Mouse (Mus musculus): ENCODE data around the gene Nup188. TPM values are rescaled to one million over a fixed set of nuclear protein-coding genes. Genes with fewer than 3 reads are reported as not detected.

The Nup188 gene
- polyA plus RNA-seq, 1 experiment: 17.5 TPM

DNA sequence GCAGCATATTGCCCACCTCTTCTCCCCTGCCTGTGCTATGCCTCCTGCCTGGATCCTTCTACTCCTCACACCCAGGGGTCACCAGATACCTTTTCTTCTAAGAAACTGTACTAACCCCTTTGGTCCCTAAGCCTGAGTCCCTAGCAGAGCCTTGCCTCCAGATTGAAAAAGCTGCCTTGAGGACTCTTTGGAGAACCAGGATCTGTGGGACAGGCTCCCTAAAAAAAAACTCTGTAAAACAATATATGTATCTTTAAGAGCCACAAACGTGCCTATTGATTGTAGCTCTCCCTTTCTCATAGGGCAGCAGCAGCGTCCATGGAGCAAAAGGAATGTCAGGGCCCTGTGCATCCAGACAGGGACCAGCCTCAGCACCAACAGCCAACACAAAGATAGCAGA lies 45.9 kb upstream of the Nup188 start, which contains the start of gene Gm28035:
Gene Gm28035 (plus strand): TSS at position 301 of the 400 bp plus-strand sequence.
- Histone ChIP-seq H3K27ac (ENCODE audit: insufficient read depth, low read depth, low read length) (peak within 1 kb of the TSS; percentile 94), H3K4me1 (ENCODE audit: control insufficient read depth, insufficient read depth, low read length) (peaks cover 25% of the 10 kb centered on the region), H3K27me3 (replicated peaks; ENCODE audit: control insufficient read depth, insufficient read depth, low read length) (no peaks in the 10 kb centered on the region), H3K36me3 (ENCODE audit: control insufficient read depth, insufficient read depth, low read length) (0 out of 2 replicates have a peak, but pooled peaks cover 2% of the 10 kb centered on the region), H3K4me3 (ENCODE audit: insufficient read depth, low read depth, low read length) (peak within 1 kb of the TSS; percentile 8)
- WGBS: 67% methylated on average over 2 of the region's 2 CpGs
- DNase-seq: no peak
- TF ChIP-seq POLR2A (IDR thresholded peaks at IDR 0.05; ENCODE audit: low read depth, low read length) (no peak), CTCF (conservative IDR thresholded peaks at IDR 0.05; ENCODE audit: insufficient read depth, insufficient read length, low read depth, low read length) (no peak)

DNA sequence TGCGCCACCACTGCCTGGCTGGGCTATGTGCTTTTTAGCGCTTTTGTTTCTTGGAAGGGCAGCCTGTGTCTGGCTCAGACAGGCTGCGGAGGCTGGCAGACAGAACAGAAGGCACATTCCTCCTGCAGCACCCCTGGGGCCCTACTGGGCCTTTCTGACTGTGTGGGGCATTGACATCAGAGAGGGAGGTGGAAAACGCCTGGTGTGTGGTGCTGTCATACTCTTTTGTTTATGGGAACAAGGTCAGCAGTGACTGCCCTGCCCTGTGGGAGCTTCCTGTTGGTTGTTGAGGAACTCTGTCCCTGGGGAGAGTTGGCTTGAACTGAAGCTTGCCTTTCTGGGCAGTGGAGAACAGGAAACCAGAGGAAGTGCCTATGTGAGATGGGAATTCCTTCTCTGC lies 43.7 kb upstream of the Nup188 start:
- Histone ChIP-seq H3K27ac (ENCODE audit: insufficient read depth, low read depth, low read length) (peak overlapping the region; percentile 86), H3K36me3 (ENCODE audit: control insufficient read depth, insufficient read depth, low read length) (0 out of 2 replicates have a peak, but pooled peaks cover 2% of the 10 kb centered on the region), H3K4me1 (ENCODE audit: control insufficient read depth, insufficient read depth, low read length) (peaks cover 25% of the 10 kb centered on the region), H3K27me3 (replicated peaks; ENCODE audit: control insufficient read depth, insufficient read depth, low read length) (no peaks in the 10 kb centered on the region), H3K4me3 (ENCODE audit: insufficient read depth, low read depth, low read length) (no peak overlapping the region)
- DNase-seq: peak; percentile 95
- 22% methylated on average over 4 of the region's 4 CpGs for WGBS
- TF ChIP-seq CTCF (conservative IDR thresholded peaks at IDR 0.05; ENCODE audit: insufficient read depth, insufficient read length, low read depth, low read length) (no peak), POLR2A (IDR thresholded peaks at IDR 0.05; ENCODE audit: low read depth, low read length) (no peak)

DNA sequence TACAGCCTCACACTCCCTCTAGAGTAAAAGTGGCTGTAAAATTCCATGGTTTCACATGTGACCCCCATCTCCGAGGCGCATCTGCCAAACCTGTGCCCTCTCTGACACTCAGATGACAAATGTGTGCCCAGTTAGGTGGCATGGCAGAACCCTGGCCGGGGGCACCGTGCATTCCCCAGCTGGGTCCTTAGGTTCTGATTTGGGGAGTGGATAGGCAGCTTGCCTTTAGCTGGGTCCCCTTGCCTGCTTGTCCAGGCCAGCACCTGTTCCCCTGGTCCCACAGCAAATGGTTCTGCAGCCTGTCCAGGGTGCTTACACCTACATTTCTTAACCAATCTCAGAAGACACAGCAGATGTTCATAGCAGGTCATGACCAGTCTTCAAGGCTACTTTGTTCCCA lies 42.8 kb upstream of the Nup188 start:
- TF ChIP-seq POLR2A (IDR thresholded peaks at IDR 0.05; ENCODE audit: low read depth, low read length) (no peak), CTCF (conservative IDR thresholded peaks at IDR 0.05; ENCODE audit: insufficient read depth, insufficient read length, low read depth, low read length) (no peak)
- H3K36me3 ChIP-seq (ENCODE audit: control insufficient read depth, insufficient read depth, low read length): 0 out of 2 replicates have a peak, but pooled peaks cover 2% of the 10 kb centered on the region
- H3K4me3 ChIP-seq (ENCODE audit: insufficient read depth, low read depth, low read length): no peak overlapping the region
- H3K27me3 ChIP-seq (replicated peaks; ENCODE audit: control insufficient read depth, insufficient read depth, low read length): no peaks in the 10 kb centered on the region
- peaks cover 25% of the 10 kb centered on the region for H3K4me1 ChIP-seq (ENCODE audit: control insufficient read depth, insufficient read depth, low read length)
- peak overlapping the region; percentile 86 for H3K27ac ChIP-seq (ENCODE audit: insufficient read depth, low read depth, low read length)
- 66% methylated on average over 4 of the region's 4 CpGs for whole genome bisulfite sequencing
- no peak for DNase-seq

DNA sequence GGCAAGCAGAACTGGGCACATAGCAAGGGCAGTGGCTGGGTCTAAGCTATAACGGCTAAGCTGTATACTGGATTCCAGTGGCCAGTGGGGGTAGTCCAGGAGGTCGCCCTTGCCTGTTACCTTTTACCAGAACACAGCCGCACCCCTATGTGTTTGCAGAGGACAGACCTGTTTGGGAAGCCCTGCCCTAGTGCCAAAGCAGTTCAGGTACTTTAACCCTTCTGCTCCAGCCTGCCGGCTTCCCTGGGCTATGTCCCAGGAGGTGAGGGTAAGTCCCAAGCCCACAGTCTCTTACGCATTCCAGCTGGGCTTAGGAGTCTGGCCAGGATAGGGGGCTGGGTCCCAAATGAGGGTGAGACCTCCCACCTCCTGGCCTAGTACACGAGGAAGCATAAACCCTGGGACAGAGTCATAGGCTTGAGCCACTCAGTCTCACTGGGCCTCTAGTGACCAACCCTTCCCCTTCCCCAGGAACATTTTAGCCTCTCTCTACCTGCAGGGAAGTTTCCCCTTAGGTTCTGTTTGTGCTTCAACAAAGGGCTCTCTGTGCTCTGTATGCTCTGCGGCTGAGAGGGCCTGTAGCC lies 41.5 kb upstream of the Nup188 start:
- 0 out of 2 replicates have a peak, but pooled peaks cover 2% of the 10 kb centered on the region for H3K36me3 ChIP-seq (ENCODE audit: control insufficient read depth, insufficient read depth, low read length)
- WGBS: 37% methylated on average over 7 of the region's 7 CpGs
- DNase-seq: no peak
- no peak for TF ChIP-seq CTCF (conservative IDR thresholded peaks at IDR 0.05; ENCODE audit: insufficient read depth, insufficient read length, low read depth, low read length)
- no peak for TF ChIP-seq POLR2A (IDR thresholded peaks at IDR 0.05; ENCODE audit: low read depth, low read length)
- no peaks in the 10 kb centered on the region for H3K27me3 ChIP-seq (replicated peaks; ENCODE audit: control insufficient read depth, insufficient read depth, low read length)
- H3K4me3 ChIP-seq (ENCODE audit: insufficient read depth, low read depth, low read length): no peak overlapping the region
- peaks cover 13% of the 10 kb centered on the region for H3K4me1 ChIP-seq (ENCODE audit: control insufficient read depth, insufficient read depth, low read length)
- peak overlapping the region; percentile 35; the same call in 1 of the 2 replicates for H3K27ac ChIP-seq (ENCODE audit: insufficient read depth, low read depth, low read length)

DNA sequence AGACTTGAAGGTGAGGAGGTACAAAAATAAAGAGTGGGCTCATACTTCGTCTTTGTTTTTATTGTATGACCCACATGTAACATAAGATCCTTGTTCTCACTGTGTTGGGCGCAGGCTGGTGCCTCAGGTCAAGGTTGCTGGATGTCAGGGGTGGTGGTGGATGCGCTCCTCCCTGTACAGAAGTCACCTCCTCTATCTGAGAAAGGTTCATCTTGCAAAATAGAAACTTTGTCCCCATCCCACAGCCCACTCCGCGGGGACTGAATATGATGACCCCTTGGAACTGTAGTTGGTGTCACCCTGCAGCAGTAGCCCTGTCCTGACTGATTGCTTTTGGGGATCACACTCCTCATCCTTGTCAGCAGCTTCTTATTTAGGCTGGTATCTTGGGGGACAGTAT lies 39.2 kb upstream of the Nup188 start:
- TF ChIP-seq CTCF (conservative IDR thresholded peaks at IDR 0.05; ENCODE audit: insufficient read depth, insufficient read length, low read depth, low read length): no peak
- TF ChIP-seq POLR2A (IDR thresholded peaks at IDR 0.05; ENCODE audit: low read depth, low read length): no peak
- 73% methylated on average over 5 of the region's 5 CpGs for WGBS
- Histone ChIP-seq H3K36me3 (ENCODE audit: control insufficient read depth, insufficient read depth, low read length) (no peaks in the 10 kb centered on the region), H3K4me3 (ENCODE audit: insufficient read depth, low read depth, low read length) (no peak overlapping the region), H3K27ac (ENCODE audit: insufficient read depth, low read depth, low read length) (no peak overlapping the region), H3K4me1 (ENCODE audit: control insufficient read depth, insufficient read depth, low read length) (peaks cover 20% of the 10 kb centered on the region), H3K27me3 (replicated peaks; ENCODE audit: control insufficient read depth, insufficient read depth, low read length) (no peaks in the 10 kb centered on the region)
- DNase-seq: no peak

DNA sequence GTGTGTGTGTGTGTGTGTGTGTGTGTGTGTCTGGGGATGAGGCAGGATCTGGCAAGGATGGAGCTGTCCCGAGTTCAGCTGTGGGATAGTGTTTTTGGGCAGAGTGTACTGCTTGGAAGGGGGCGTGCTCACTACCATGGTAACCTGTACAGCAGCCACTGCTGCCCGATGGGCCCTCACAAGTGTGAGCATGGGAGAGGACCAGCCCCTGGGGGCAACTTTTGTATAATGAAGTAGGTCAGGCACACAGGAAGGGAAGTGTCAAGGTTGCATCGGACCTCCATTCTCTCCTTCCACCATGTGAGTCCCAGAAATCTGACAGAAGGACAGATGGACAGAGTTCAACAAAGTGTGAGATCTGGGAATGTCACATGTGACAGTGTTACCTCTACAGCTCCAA lies 38.5 kb upstream of the Nup188 start:
- Histone ChIP-seq H3K36me3 (ENCODE audit: control insufficient read depth, insufficient read depth, low read length) (no peaks in the 10 kb centered on the region), H3K27me3 (replicated peaks; ENCODE audit: control insufficient read depth, insufficient read depth, low read length) (no peaks in the 10 kb centered on the region), H3K4me3 (ENCODE audit: insufficient read depth, low read depth, low read length) (no peak overlapping the region), H3K4me1 (ENCODE audit: control insufficient read depth, insufficient read depth, low read length) (peaks cover 23% of the 10 kb centered on the region), H3K27ac (ENCODE audit: insufficient read depth, low read depth, low read length) (no peak overlapping the region)
- WGBS: 35% methylated on average over 4 of the region's 4 CpGs
- TF ChIP-seq CTCF (conservative IDR thresholded peaks at IDR 0.05; ENCODE audit: insufficient read depth, insufficient read length, low read depth, low read length): no peak
- TF ChIP-seq POLR2A (IDR thresholded peaks at IDR 0.05; ENCODE audit: low read depth, low read length): no peak
- DNase-seq: no peak

DNA sequence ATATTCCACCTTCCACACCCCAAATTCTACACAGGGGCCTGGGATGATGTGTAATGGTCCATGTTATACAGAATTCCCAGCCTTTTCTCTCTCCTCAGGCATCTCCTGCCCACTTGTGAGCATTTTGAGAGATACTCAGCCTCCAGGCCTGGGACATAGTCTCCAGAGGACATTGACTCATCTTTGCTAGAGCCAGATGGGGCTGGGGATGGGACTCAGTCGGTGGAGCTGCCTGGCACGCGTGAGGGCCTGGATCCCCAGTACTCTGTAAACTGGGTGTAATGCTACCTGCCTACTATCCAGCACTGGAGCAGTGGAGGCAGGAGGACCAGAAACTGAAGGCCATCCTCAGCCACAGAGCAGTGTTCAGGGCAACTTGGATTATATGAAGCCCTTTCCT lies 37.0 kb upstream of the Nup188 start:
- WGBS: 91% methylated on average over 3 of the region's 3 CpGs
- no peak overlapping the region for H3K4me3 ChIP-seq (ENCODE audit: insufficient read depth, low read depth, low read length)
- TF ChIP-seq POLR2A (IDR thresholded peaks at IDR 0.05; ENCODE audit: low read depth, low read length) (no peak), CTCF (conservative IDR thresholded peaks at IDR 0.05; ENCODE audit: insufficient read depth, insufficient read length, low read depth, low read length) (no peak)
- H3K27ac ChIP-seq (ENCODE audit: insufficient read depth, low read depth, low read length): no peak overlapping the region
- peaks cover 16% of the 10 kb centered on the region; the same call in 1 of the 2 replicates for H3K4me1 ChIP-seq (ENCODE audit: control insufficient read depth, insufficient read depth, low read length)
- H3K36me3 ChIP-seq (ENCODE audit: control insufficient read depth, insufficient read depth, low read length): no peaks in the 10 kb centered on the region
- no peak for DNase-seq
- no peaks in the 10 kb centered on the region for H3K27me3 ChIP-seq (replicated peaks; ENCODE audit: control insufficient read depth, insufficient read depth, low read length)
